Mouse (Mus musculus) midbrain, embryonic 16.5 days (tissue): ENCODE data around the gene Plk4. TPM values are rescaled to one million over a fixed set of nuclear protein-coding genes. Genes with fewer than 3 reads are reported as not detected.
A peak's percentile ranks its signal among the peaks of the same experiment; 100 is the strongest.

Source experiments
- ATAC-seq: fragments of 200-750 bp; cut with Nextera tagmentation; 2 replicates; pipeline ENCODE4 v1.8.0; 2017; ENCODE audit warnings: moderate TSS enrichment
- H3K27ac ChIP-seq: fragments of 300-500 bp; sonication (generic); 2 replicates; pipeline ENCODE4 v1.5.1; 2014; ENCODE audit warnings: mild to moderate bottlenecking, low read length, mixed read lengths
- H3K27me3 ChIP-seq: fragments of 300-500 bp; sonication (generic); 2 replicates; pipeline ENCODE4 v1.6.1; 2014; ENCODE audit warnings: low read depth, low read length, mixed read lengths; ENCODE audit not compliant: control insufficient read depth, insufficient read depth
- H3K36me3 ChIP-seq: fragments of 300-500 bp; sonication (generic); 2 replicates; pipeline ENCODE4 v1.6.1; 2014; ENCODE audit warnings: mild to moderate bottlenecking, low read length, moderate library complexity, mixed read lengths; ENCODE audit not compliant: control insufficient read depth, insufficient read depth
- H3K4me1 ChIP-seq: fragments of 300-500 bp; sonication (generic); 2 replicates; pipeline ENCODE4 v1.6.1; 2014; ENCODE audit warnings: mild to moderate bottlenecking, low read length, mixed read lengths; ENCODE audit not compliant: control insufficient read depth, insufficient read depth
- H3K4me2 ChIP-seq: fragments of 300-500 bp; sonication (generic); 2 replicates; pipeline ENCODE4 v1.6.1; 2014; ENCODE audit warnings: mild to moderate bottlenecking, low read length, mixed read lengths
- H3K4me3 ChIP-seq: fragments of 300-500 bp; sonication (generic); 2 replicates; pipeline ENCODE4 v1.5.1; 2014; ENCODE audit warnings: low read depth, mild to moderate bottlenecking, low read length, moderate library complexity, mixed read lengths
- H3K9ac ChIP-seq: fragments of 300-500 bp; sonication (generic); 2 replicates; pipeline ENCODE4 v1.6.1; 2014; ENCODE audit warnings: low read depth, low read length, mixed read lengths
- H3K9me3 ChIP-seq: fragments of 300-500 bp; sonication (generic); replicated peaks from 2 replicates; pipeline ENCODE4 v1.6.1; 2014; ENCODE audit warnings: mild to moderate bottlenecking, low read length, mixed read lengths; ENCODE audit not compliant: control insufficient read depth, poor library complexity, severe bottlenecking
- WGBS: fragments of 180-500 bp; shearing (Covaris S2); extraction: QIAGEN DNeasy Blood & Tissue Kit; methylation state at CpG from one replicate; pipeline ENCODE4 v1.1.7; 2014; 5-methylcytosine and 5-hydroxymethylcytosine counted together
- polyA plus RNA-seq: library from polyadenylated mRNA; unstranded; fragments of >200 nt; fragmentation: Nextera tagmentation; extraction: Ambion mirVana; gene quantifications from 2 replicates; pipeline ENCODE4 v1.2.1, GENCODE M21; 2015

The Plk4 gene
- 12.1 and 12.8 TPM in 2 replicates for polyA plus RNA-seq

DNA sequence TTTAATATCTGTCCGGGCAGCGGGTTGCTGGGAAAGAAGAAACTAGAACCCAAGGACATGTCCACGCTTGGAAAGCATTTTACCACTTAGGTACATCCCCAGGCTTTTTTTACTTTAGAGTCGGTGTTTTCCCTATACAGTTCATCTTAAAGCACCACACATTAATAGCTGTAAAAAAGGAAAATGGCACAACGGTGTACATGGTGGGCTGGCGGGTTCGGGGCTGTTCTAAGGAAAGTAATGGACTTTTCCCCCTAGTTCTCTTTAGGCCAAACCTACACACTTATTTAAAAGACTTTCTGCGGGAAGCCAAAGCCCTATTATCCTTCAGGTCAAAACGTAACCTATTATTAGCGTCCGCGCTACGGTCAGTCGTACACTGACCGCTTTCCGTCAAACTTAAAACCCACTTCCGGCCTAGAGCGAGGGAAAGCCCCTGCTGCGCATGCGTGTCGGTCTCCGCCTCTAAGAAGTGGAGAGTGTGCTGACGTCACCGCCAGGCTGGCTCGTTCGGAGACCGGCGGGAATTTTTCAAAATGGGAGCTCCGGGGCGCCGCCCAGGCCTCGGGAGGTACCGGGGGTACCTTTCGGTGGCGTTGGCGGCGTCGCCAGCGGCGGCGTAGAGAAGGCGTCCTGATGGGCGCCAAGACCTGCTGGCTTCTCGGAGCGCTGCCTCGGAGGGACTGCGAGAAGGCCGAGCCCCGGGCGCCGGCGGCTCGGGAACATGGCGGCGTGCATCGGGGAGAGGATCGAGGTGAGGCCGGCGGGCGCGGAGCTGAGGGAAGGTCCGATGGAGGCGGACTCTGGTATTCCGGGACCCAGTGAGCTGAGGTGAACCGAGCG is at the start of gene Plk4:
TSS of gene Plk4 (plus strand) at position 490 of the 843 bp plus-strand sequence.
- no peaks in the 10 kb centered on the region for H3K9me3 ChIP-seq
- H3K4me1 ChIP-seq = peaks cover 10% of the 10 kb centered on the region
- 2% methylated on average over 66 of the region's 66 CpGs for WGBS
- H3K36me3 ChIP-seq = no peaks in the 10 kb centered on the region
- peak within 1 kb of the TSS; percentile 47 for H3K27ac ChIP-seq
- H3K27me3 ChIP-seq = no peaks in the 10 kb centered on the region
- H3K4me3 ChIP-seq = peak within 1 kb of the TSS; percentile 93
- peak within 1 kb of the TSS; percentile 86 for H3K9ac ChIP-seq
- peak within 1 kb of the TSS; percentile 99 for H3K4me2 ChIP-seq
- peak; percentile 98 for ATAC-seq

DNA sequence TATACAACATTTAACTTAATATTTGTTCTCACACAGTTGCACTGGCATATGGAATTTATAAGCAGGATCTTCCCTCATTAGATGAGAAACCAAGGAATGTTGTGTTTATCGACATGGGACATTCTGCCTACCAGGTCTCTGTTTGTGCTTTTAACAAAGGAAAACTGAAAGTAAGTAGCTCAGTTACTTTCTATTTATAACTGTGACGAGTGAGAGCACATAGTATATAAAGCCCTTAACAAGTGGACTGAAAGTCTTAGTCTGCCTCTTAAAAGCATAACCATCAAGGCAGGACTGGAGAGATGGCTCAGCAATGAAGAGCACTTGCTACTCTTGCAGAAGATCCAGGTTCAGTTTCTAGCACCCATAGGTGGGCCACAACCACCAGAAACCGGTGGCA is 39.1 kb upstream of the Plk4 start:
- Histone ChIP-seq H3K36me3 (peaks cover 31% of the 10 kb centered on the region), H3K27ac (no peak overlapping the region), H3K4me2 (no peak overlapping the region), H3K4me1 (no peaks in the 10 kb centered on the region), H3K9ac (no peak overlapping the region), H3K27me3 (no peaks in the 10 kb centered on the region), H3K9me3 (no peaks in the 10 kb centered on the region), H3K4me3 (no peak overlapping the region)
- ATAC-seq = no peak
- WGBS = 98% methylated on average over 3 of the region's 3 CpGs

DNA sequence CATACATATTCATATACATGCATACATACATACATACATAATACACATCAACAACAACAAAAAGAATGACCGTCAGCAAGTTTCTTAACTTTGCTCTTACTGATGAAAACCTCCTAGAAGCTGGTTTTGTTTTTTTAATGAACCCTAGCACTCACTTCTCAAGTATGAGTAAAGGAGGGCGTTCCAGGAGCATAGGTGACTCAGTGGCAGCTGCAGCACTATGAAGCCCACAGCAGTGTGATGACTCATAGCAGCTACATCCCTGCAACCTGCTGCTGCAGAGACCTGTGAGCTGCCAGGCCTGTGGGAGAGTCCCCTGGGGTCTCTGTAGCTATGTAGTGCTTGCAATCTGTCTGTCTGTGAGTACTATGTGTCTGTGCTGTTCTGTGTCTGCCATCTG is 38.5 kb upstream of the Plk4 start:
- Histone ChIP-seq H3K27me3 (no peaks in the 10 kb centered on the region), H3K9me3 (no peaks in the 10 kb centered on the region), H3K27ac (no peak overlapping the region), H3K4me1 (no peaks in the 10 kb centered on the region), H3K36me3 (peaks cover 33% of the 10 kb centered on the region), H3K4me3 (no peak overlapping the region), H3K9ac (no peak overlapping the region), H3K4me2 (no peak overlapping the region)
- ATAC-seq = no peak
- WGBS = 86% methylated on average over 2 of the region's 2 CpGs

DNA sequence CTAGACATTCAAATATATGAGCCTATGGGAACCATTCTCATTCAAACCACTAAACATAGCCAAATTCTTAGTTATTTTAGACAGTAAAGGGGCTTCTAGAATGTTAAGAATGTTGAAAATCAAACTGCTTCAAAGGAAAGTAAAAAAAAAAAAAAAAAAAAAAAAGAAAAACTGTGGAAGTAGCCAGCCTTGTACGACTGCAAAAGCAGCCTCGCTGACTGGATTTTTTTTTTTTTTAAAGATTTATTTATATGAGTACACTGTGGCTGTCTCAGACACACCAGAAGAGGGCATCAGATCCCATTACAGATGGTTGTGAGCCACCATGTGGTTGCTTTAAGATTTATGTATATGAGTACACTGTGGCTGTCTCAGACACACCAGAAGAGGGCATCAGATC is 6.0 kb upstream of the Plk4 start:
- WGBS = 100% methylated on average over 2 of the region's 2 CpGs
- no peak overlapping the region for H3K4me3 ChIP-seq
- no peak overlapping the region for H3K4me2 ChIP-seq
- H3K9ac ChIP-seq = no peak overlapping the region
- no peak for ATAC-seq
- no peak overlapping the region for H3K27ac ChIP-seq
- H3K36me3 ChIP-seq = peaks cover 11% of the 10 kb centered on the region
- H3K9me3 ChIP-seq = no peaks in the 10 kb centered on the region
- H3K4me1 ChIP-seq = no peaks in the 10 kb centered on the region
- H3K27me3 ChIP-seq = no peaks in the 10 kb centered on the region

DNA sequence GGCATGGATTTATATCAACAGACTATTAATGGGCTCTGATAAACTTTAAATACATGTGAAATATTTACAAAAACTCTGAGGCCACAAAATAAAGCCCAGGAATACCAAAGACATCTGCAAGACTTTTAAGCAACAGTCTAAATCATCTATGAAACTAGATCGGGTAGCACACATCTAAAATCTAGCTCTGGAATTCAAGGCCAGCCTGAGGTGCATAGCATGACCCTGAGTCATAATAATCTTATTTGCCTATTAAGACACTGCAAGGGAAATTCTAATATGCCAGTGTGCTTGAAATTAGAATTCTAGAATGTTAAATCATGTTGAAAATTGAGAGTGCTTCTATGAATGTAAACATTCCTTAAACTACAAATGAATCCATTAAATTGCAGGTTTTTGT is 1.8 kb upstream of the Plk4 start:
- Histone ChIP-seq H3K27me3 (no peaks in the 10 kb centered on the region), H3K4me1 (peaks cover 10% of the 10 kb centered on the region), H3K36me3 (peaks cover 4% of the 10 kb centered on the region; the same call in 1 of the 2 replicates), H3K4me3 (no peak overlapping the region), H3K9ac (no peak overlapping the region), H3K9me3 (no peaks in the 10 kb centered on the region), H3K27ac (no peak overlapping the region), H3K4me2 (no peak overlapping the region)
- ATAC-seq = no peak
- 82% methylated on average over 1 of the region's 1 CpGs for WGBS

DNA sequence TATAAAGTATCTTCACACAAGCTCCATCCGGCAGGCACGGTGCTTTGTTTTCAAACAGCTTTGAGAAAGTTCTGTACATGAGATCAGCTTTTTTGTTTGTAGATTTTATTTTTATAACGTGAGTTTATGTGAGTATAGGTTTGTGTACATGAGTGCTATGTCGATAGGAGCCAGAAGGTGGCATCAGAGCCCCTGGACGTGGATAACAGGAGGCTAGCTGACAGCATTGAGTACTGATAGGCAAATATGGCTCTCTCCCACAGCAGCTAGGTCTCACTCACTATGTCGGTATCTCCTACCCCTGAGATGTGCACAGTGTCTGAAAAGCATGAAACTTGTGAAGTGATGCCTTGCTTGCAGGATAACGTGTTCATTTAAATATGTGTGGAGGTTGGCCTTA is 1.3 kb upstream of the Plk4 start:
- ATAC-seq = no peak
- Histone ChIP-seq H3K9ac (no peak overlapping the region), H3K27ac (no peak overlapping the region)

DNA sequence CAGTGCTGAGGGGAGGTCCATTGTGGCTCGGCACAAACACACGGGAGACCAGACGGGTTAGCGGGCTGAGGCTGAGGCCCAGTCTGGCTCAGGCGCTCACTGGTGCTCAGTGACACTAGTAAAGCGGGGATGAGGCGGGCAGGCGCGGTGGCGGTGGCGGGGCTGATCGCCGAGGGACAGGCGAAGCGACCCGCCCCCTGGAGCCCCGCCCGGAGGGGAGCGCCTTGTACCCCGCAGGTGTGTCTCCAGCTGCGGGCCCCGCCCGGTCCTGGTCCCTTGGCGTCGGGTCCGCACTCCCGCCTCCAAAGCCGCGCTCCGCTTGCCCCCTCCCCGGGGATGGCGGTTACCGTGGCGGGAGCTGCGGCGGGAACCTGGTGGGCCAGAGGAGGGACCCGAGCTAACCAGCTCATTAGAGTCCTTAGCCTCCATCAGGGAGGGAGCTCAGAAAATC is 579 bp downstream of the Plk4 start:
- peak; percentile 91 for ATAC-seq
- Histone ChIP-seq H3K4me3 (peak overlapping the region; percentile 93), H3K27me3 (no peaks in the 10 kb centered on the region), H3K4me2 (peak overlapping the region; percentile 99), H3K9ac (peak overlapping the region; percentile 86), H3K36me3 (peaks cover 4% of the 10 kb centered on the region), H3K4me1 (peaks cover 10% of the 10 kb centered on the region), H3K27ac (peak overlapping the region; percentile 47; the same call in 1 of the 2 replicates), H3K9me3 (no peaks in the 10 kb centered on the region)
- WGBS = 0% methylated on average over 30 of the region's 37 CpGs

More for the DNA sequence above, 1.3 kb upstream of the Plk4 start:
- Histone ChIP-seq H3K9me3 (no peaks in the 10 kb centered on the region), H3K4me2 (no peak overlapping the region), H3K4me3 (no peak overlapping the region), H3K36me3 (0 out of 2 replicates have a peak, but pooled peaks cover under 1% of the 10 kb centered on the region), H3K4me1 (peaks cover 10% of the 10 kb centered on the region), H3K27me3 (no peaks in the 10 kb centered on the region)
- 34% methylated on average over 7 of the region's 7 CpGs for WGBS

DNA sequence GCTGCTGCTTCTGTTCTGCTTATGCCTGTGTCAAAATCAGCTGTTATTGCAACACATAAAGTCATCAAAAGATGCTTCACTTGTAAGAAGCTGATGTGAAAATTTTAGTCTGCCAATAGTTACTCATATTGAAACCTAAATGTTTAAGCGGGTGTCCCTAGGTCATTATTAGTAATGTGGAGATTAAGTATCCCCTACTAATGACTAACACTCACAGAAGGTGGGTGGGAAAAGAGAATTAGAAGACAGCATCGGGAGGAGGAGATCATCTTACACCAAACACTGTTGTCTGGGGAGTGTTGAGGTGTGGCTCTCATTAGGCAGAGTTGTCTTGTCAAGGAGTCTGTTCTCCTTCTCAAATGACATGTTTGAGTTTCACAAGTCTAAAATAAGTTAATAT is 7.1 kb downstream of the Plk4 start:
- H3K9ac ChIP-seq = no peak overlapping the region
- peaks cover 10% of the 10 kb centered on the region for H3K36me3 ChIP-seq
- no peak overlapping the region for H3K4me3 ChIP-seq
- WGBS = 75% methylated on average over 2 of the region's 2 CpGs
- no peaks in the 10 kb centered on the region for H3K4me1 ChIP-seq
- H3K27me3 ChIP-seq = no peaks in the 10 kb centered on the region
- no peaks in the 10 kb centered on the region for H3K9me3 ChIP-seq
- H3K27ac ChIP-seq = no peak overlapping the region
- no peak for ATAC-seq
- no peak overlapping the region for H3K4me2 ChIP-seq

DNA sequence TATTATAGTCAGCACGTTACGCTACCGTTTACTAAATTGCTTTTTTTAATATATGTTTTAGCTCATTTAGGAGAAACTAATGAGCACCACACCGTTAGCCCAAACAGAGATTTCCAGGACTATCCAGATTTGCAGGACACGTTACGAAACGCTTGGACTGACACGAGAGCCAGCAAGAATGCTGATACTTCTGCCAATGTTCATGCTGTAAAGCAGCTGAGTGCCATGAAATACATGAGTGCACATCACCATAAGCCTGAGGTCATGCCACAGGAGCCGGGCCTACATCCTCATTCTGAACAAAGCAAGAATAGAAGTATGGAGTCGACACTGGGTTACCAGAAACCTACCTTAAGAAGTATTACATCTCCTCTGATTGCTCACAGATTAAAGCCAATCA is 8.9 kb downstream of the Plk4 start:
- Histone ChIP-seq H3K4me2 (no peak overlapping the region), H3K4me1 (no peaks in the 10 kb centered on the region), H3K27ac (no peak overlapping the region), H3K36me3 (peaks cover 12% of the 10 kb centered on the region), H3K9me3 (no peaks in the 10 kb centered on the region), H3K27me3 (no peaks in the 10 kb centered on the region), H3K9ac (no peak overlapping the region), H3K4me3 (no peak overlapping the region)
- ATAC-seq = no peak
- WGBS = 93% methylated on average over 10 of the region's 10 CpGs
